Mouse (Mus musculus) T-cell, adult 66 days (primary cell): ENCODE data around the gene Vmn1r51. TPM values are rescaled to one million over a fixed set of nuclear protein-coding genes. Genes with fewer than 3 reads are reported as not detected.

Experiments used
- total RNA-seq, 2 experiments: library from RNA; stranded (reverse); gene quantifications; 3 replicates in 1 of 2; 4 replicates in 1 of 2; pipeline ENCODE4 v1.2.4; 2023

Vmn1r51 gene
- total RNA-seq: not detected

GRCm38 (mm10) chr6:90122296-90122695 is at the start of gene Vmn1r51:
TSS of gene Vmn1r51 (plus strand) at chr6:90122596.

GRCm38 (mm10) chr6:90078406-90078805 is 44.0 kb upstream of the Vmn1r51 start, which contains the start of gene Vmn1r49:
TSS of gene Vmn1r49 (minus strand) at chr6:90078506.

GRCm38 (mm10) chr6:90101130-90101529 is 21.3 kb upstream of the Vmn1r51 start, which contains the start of gene Vmn1r50:
TSS of gene Vmn1r50 (plus strand) at chr6:90101430.

GRCm38 (mm10) chr6:90174508-90174907 is 52.1 kb downstream of the Vmn1r51 start, which contains the start of gene Vmn1r52:
TSS of gene Vmn1r52 (plus strand) at chr6:90174808.

Other genes with a start within 250 kb of the Vmn1r51 start
- gene Vmn1r42, start 246.2 kb upstream of the Vmn1r51 start, total RNA-seq: not detected
- gene Vmn1r43, start 246.2 kb upstream of the Vmn1r51 start, total RNA-seq: not detected
- gene Vmn1r44, start 238.9 kb upstream of the Vmn1r51 start, total RNA-seq: not detected
- not detected for gene Vmn1r45, start 182.0 kb upstream of the Vmn1r51 start, total RNA-seq
- gene Vmn1r46, start 153.3 kb upstream of the Vmn1r51 start, total RNA-seq: not detected
- gene Vmn1r47, start 106.4 kb upstream of the Vmn1r51 start, total RNA-seq: not detected
- gene Vmn1r48, start 85.8 kb upstream of the Vmn1r51 start, total RNA-seq: not detected
- not detected for gene Vmn1r49, start 44.1 kb upstream of the Vmn1r51 start, total RNA-seq
- not detected for gene Vmn1r50, start 21.2 kb upstream of the Vmn1r51 start, total RNA-seq
- gene Vmn1r52, start 52.2 kb downstream of the Vmn1r51 start, total RNA-seq: not detected
- not detected for gene V1ra8, start 80.2 kb downstream of the Vmn1r51 start, total RNA-seq
- not detected for gene Vmn1r53, start 101.8 kb downstream of the Vmn1r51 start, total RNA-seq
- not detected for gene Vmn1r54, start 123.7 kb downstream of the Vmn1r51 start, total RNA-seq
- not detected for gene BC048671, start 178.6 kb downstream of the Vmn1r51 start, total RNA-seq
- gene Chst13, start 202.6 kb downstream of the Vmn1r51 start, total RNA-seq: not detected
- gene Uroc1, start 210.7 kb downstream of the Vmn1r51 start, total RNA-seq: not detected
- 10 to 100 TPM; 37.9 to 40.0 TPM for gene Zxdc, start 246.9 kb downstream of the Vmn1r51 start, total RNA-seq